Mouse (Mus musculus) liver, adult 10 weeks (tissue): ENCODE data around the gene Strip2. TPM values are rescaled to one million over a fixed set of nuclear protein-coding genes. Genes with fewer than 3 reads are reported as not detected.

Experiments
- polyA plus RNA-seq: library from polyadenylated mRNA; stranded (reverse); fragments of 350-450 nt; fragmentation: Illumina TruSeq; extraction: RNeasy Lipid Tissue Mini Kit (QIAGEN cat#74804); gene quantifications from one replicate; pipeline ENCODE4 v1.2.3, GENCODE M21; 2014; ENCODE audit warnings: low read depth, low replicate concordance

The Strip2 gene
- polyA plus RNA-seq: 0.08 TPM

GRCm38 (mm10) chr6:29916530-29917382 lies at the start of gene Strip2:
Gene Strip2, plus strand, starts transcription at chr6:29917012.

Other genes with a start within 250 kb of the Strip2 start
- gene Tspan33, start 222.8 kb upstream of the Strip2 start, polyA plus RNA-seq: 1.7 TPM
- gene Smo, start 181.5 kb upstream of the Strip2 start, polyA plus RNA-seq: 1.5 TPM
- 15.2 TPM for gene Ahcyl2, start 149.0 kb upstream of the Strip2 start, polyA plus RNA-seq
- gene Nrf1, start 131.0 kb downstream of the Strip2 start, polyA plus RNA-seq: 3.5 TPM